Mouse (Mus musculus) forebrain, embryonic 14.5 days (tissue): Measurements from ENCODE around the gene Hpn. TPM values are rescaled to one million over a fixed set of nuclear protein-coding genes. Genes with fewer than 3 reads are reported as not detected.

Source experiments
- ATAC-seq: fragments of 200-750 bp; cut with Nextera tagmentation; 2 replicates; pipeline ENCODE4 v1.8.0; 2017; ENCODE audit warnings: mild to moderate bottlenecking, moderate library complexity
- DNase-seq: peaks from one replicate; pipeline ENCODE4 v3.0.0-alpha.2; 2015; ENCODE audit warnings: low spot score
- H3K27ac ChIP-seq: fragments of 300-500 bp; sonication (generic); 2 replicates; pipeline ENCODE4 v1.5.1; 2014; ENCODE audit warnings: low read depth, mild to moderate bottlenecking, control low read depth, low read length, moderate library complexity
- H3K27me3 ChIP-seq: fragments of 300-500 bp; sonication (generic); replicated peaks from 2 replicates; pipeline ENCODE4 v1.6.1; 2014; ENCODE audit warnings: low read length, control low read depth, mixed read lengths; ENCODE audit not compliant: control insufficient read depth, insufficient read depth
- H3K36me3 ChIP-seq: fragments of 300-500 bp; sonication (generic); 2 replicates; pipeline ENCODE4 v1.6.1; 2014; ENCODE audit warnings: low read length, control low read depth; ENCODE audit not compliant: control insufficient read depth, insufficient read depth
- H3K4me1 ChIP-seq: fragments of 300-500 bp; sonication (generic); 2 replicates; pipeline ENCODE4 v1.6.1; 2014; ENCODE audit warnings: antibody characterized with exemption, low read length, control low read depth; ENCODE audit not compliant: control insufficient read depth, insufficient read depth
- H3K4me2 ChIP-seq: fragments of 300-500 bp; sonication (generic); 2 replicates; pipeline ENCODE4 v1.6.1; 2014; ENCODE audit warnings: mild to moderate bottlenecking, control low read depth, low read length
- H3K4me3 ChIP-seq: fragments of 300-500 bp; sonication (generic); 2 replicates; pipeline ENCODE4 v1.5.1; 2014; ENCODE audit warnings: low read depth, low read length, control low read depth
- H3K9ac ChIP-seq: fragments of 300-500 bp; sonication (generic); 2 replicates; pipeline ENCODE4 v1.6.1; 2014; ENCODE audit warnings: mild to moderate bottlenecking, low read length, control low read depth, moderate library complexity
- H3K9me3 ChIP-seq: fragments of 300-500 bp; sonication (generic); replicated peaks from 2 replicates; pipeline ENCODE4 v1.6.1; 2016; ENCODE audit warnings: low read length, control low read depth, mixed read lengths; ENCODE audit not compliant: control insufficient read depth
- WGBS: fragments of 180-500 bp; shearing (Covaris S2); extraction: QIAGEN DNeasy Blood & Tissue Kit; methylation state at CpG from one replicate; pipeline ENCODE4 v1.1.7; 2014; 5-methylcytosine and 5-hydroxymethylcytosine counted together
- polyA plus RNA-seq: library from polyadenylated mRNA; unstranded; fragments of >200 nt; fragmentation: Nextera tagmentation; extraction: Ambion mirVana; gene quantifications from 2 replicates; pipeline ENCODE4 v1.2.1, GENCODE M21; 2014

Gene Hpn
- polyA plus RNA-seq, 1 experiment from 2014 or later, result not detected

- H3K9me3 ChIP-seq, result no peaks in the 10 kb centered on the region
- H3K4me3 ChIP-seq, result peak overlapping the region; percentile 89
- no peaks in the 10 kb centered on the region for H3K27me3 ChIP-seq
- peaks cover 8% of the 10 kb centered on the region for H3K4me1 ChIP-seq
- H3K36me3 ChIP-seq, result peaks cover 17% of the 10 kb centered on the region
- 47% methylated on average over 3 of the region's 3 CpGs for WGBS
- ATAC-seq (no peak), DNase-seq (no peak)
- peak overlapping the region; percentile 98 for H3K9ac ChIP-seq
- peak overlapping the region; percentile 97 for H3K27ac ChIP-seq
- H3K4me2 ChIP-seq, result peak overlapping the region; percentile 85
Observed at GRCm38 (mm10) chr7:31148086-31148485, 33.0 kb upstream of the Hpn start.

GRCm38 (mm10) chr7:31145596-31146160, 30.6 kb upstream of the Hpn start:
- ATAC-seq (no peak), DNase-seq (no peak)
- Histone ChIP-seq H3K4me2 (no peak overlapping the region), H3K27ac (no peak overlapping the region), H3K4me3 (no peak overlapping the region), H3K9ac (no peak overlapping the region), H3K27me3 (no peaks in the 10 kb centered on the region), H3K4me1 (peaks cover 8% of the 10 kb centered on the region), H3K36me3 (peaks cover 41% of the 10 kb centered on the region), H3K9me3 (no peaks in the 10 kb centered on the region)
- WGBS, result 89% methylated on average over 12 of the region's 12 CpGs

- H3K27me3 ChIP-seq, result no peaks in the 10 kb centered on the region
- no peak for DNase-seq
- peaks cover 49% of the 10 kb centered on the region for H3K36me3 ChIP-seq
- H3K4me3 ChIP-seq, result no peak overlapping the region
- no peak overlapping the region for H3K4me2 ChIP-seq
- H3K9ac ChIP-seq, result no peak overlapping the region
- H3K9me3 ChIP-seq, result no peaks in the 10 kb centered on the region
- peaks cover 8% of the 10 kb centered on the region for H3K4me1 ChIP-seq
- 99% methylated on average over 16 of the region's 16 CpGs for WGBS
- ATAC-seq, result no peak
- no peak overlapping the region for H3K27ac ChIP-seq
Observed at GRCm38 (mm10) chr7:31144886-31145285, 29.8 kb upstream of the Hpn start.

- no peak overlapping the region for H3K9ac ChIP-seq
- H3K4me2 ChIP-seq, result no peak overlapping the region
- peaks cover 81% of the 10 kb centered on the region for H3K36me3 ChIP-seq
- DNase-seq (no peak), ATAC-seq (no peak)
- no peak overlapping the region for H3K27ac ChIP-seq
- 95% methylated on average over 10 of the region's 10 CpGs for WGBS
- no peaks in the 10 kb centered on the region for H3K27me3 ChIP-seq
- H3K4me3 ChIP-seq, result no peak overlapping the region
- no peaks in the 10 kb centered on the region for H3K4me1 ChIP-seq
- H3K9me3 ChIP-seq, result no peaks in the 10 kb centered on the region
Observed at GRCm38 (mm10) chr7:31140941-31141340, 25.9 kb upstream of the Hpn start.

GRCm38 (mm10) chr7:31140302-31140701, 25.2 kb upstream of the Hpn start:
- Histone ChIP-seq H3K4me3 (no peak overlapping the region), H3K4me1 (no peaks in the 10 kb centered on the region)

GRCm38 (mm10) chr7:31139765-31140164, 24.7 kb upstream of the Hpn start:
- WGBS, result 62% methylated on average over 5 of the region's 5 CpGs
- no peaks in the 10 kb centered on the region for H3K4me1 ChIP-seq
- no peak overlapping the region for H3K4me2 ChIP-seq
- H3K9ac ChIP-seq, result no peak overlapping the region
- ATAC-seq (peak; percentile 38), DNase-seq (peak; percentile 38)
- no peak overlapping the region for H3K27ac ChIP-seq
- H3K36me3 ChIP-seq, result peaks cover 91% of the 10 kb centered on the region
- no peaks in the 10 kb centered on the region for H3K9me3 ChIP-seq
- no peak overlapping the region for H3K4me3 ChIP-seq
- H3K27me3 ChIP-seq, result no peaks in the 10 kb centered on the region

More at GRCm38 (mm10) chr7:31140302-31140701, 25.2 kb upstream of the Hpn start:
- DNase-seq (no peak), ATAC-seq (no peak)
- H3K9ac ChIP-seq, result no peak overlapping the region
- H3K27me3 ChIP-seq, result no peaks in the 10 kb centered on the region
- H3K27ac ChIP-seq, result no peak overlapping the region
- H3K9me3 ChIP-seq, result no peaks in the 10 kb centered on the region
- H3K4me2 ChIP-seq, result no peak overlapping the region
- peaks cover 86% of the 10 kb centered on the region for H3K36me3 ChIP-seq
- WGBS, result 91% methylated on average over 4 of the region's 4 CpGs

- ATAC-seq, result no peak
- peaks cover 99% of the 10 kb centered on the region for H3K36me3 ChIP-seq
- no peaks in the 10 kb centered on the region for H3K4me1 ChIP-seq
- H3K9me3 ChIP-seq, result no peaks in the 10 kb centered on the region
- no peak overlapping the region for H3K4me2 ChIP-seq
- no peaks in the 10 kb centered on the region for H3K27me3 ChIP-seq
- no peak overlapping the region for H3K27ac ChIP-seq
- H3K9ac ChIP-seq, result no peak overlapping the region
- H3K4me3 ChIP-seq, result no peak overlapping the region
- WGBS, result 90% methylated on average over 10 of the region's 10 CpGs
- DNase-seq, result no peak
Observed at GRCm38 (mm10) chr7:31135717-31136116, 20.6 kb upstream of the Hpn start.

GRCm38 (mm10) chr7:31131866-31132265, 16.8 kb upstream of the Hpn start:
- Histone ChIP-seq H3K9me3 (no peaks in the 10 kb centered on the region), H3K4me2 (no peak overlapping the region), H3K36me3 (peaks cover 88% of the 10 kb centered on the region), H3K27ac (no peak overlapping the region), H3K4me3 (no peak overlapping the region), H3K9ac (no peak overlapping the region), H3K27me3 (peaks cover 4% of the 10 kb centered on the region), H3K4me1 (peaks cover 3% of the 10 kb centered on the region; the same call in 1 of the 2 replicates)
- WGBS, result 95% methylated on average over 4 of the region's 4 CpGs
- ATAC-seq, result no peak
- DNase-seq, result no peak

GRCm38 (mm10) chr7:31130841-31131240, 15.8 kb upstream of the Hpn start:
- Histone ChIP-seq H3K27me3 (peaks cover 14% of the 10 kb centered on the region), H3K27ac (no peak overlapping the region), H3K36me3 (peaks cover 78% of the 10 kb centered on the region), H3K4me1 (peaks cover 3% of the 10 kb centered on the region; the same call in 1 of the 2 replicates), H3K9me3 (no peaks in the 10 kb centered on the region), H3K9ac (no peak overlapping the region), H3K4me2 (no peak overlapping the region), H3K4me3 (no peak overlapping the region)
- ATAC-seq (0 out of 2 replicates have a peak, but pooled peaks have one; percentile 21), DNase-seq (peak; percentile 71)
- 50% methylated on average over 4 of the region's 4 CpGs for WGBS
